Mouse (Mus musculus): ENCODE data around the gene Kcnd3. TPM values are rescaled to one million over a fixed set of nuclear protein-coding genes. Genes with fewer than 3 reads are reported as not detected.
"Not testable (repeated sequence)": the region's sequence is repeated elsewhere in the genome, so short reads cannot be mapped to it uniquely, and the experiment has no call there.

The Kcnd3 gene
- polyA plus RNA-seq, 1 experiment from 2014 or later = 0.37 TPM

DNA sequence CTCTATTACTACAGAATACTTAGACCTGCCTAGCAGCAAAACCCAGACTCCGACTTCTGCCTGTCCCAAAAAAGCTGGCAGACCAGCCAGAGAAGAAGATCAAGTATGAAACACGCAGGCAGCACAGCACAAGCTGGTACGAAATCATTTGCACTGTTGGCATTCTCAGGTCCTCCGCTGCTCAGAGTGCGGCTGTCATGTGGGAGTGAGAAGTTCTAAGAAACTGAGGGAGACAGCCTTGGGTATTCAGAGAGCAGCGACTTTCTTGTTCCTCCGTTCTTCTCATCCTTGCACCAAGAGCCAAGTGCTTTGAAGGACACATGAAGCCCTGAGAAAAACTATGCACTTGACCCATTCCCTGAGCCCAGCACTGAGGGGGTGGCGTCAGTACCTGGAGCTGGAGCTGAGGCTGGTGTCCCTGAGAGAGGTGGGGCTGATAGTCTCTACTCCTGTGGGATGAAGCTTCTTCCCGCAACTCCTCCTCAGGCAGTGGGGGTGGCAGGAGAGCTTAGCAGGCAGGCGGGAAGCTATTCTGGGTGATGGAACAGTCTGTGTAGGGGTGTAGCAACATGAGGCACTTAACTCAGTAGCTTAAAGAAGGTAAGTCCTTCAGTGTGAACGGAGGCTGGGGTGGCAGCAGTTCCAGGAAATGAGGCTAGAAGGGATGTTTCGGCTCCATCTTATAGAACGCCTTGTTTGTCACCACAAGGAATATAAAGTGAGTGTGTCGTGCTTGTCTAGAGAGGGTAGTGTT is 241.4 kb downstream of the Kcnd3 start:
- WGBS = 70% methylated on average over 14 of the region's 14 CpGs
- Histone ChIP-seq H3K9ac (ENCODE audit: low read depth, low read length) (no peak overlapping the region), H3K9me3 (ENCODE audit: control insufficient read depth, low read length) (no peaks in the 10 kb centered on the region), H3K4me1 (replicated peaks; ENCODE audit: control insufficient read depth, insufficient read depth, low read length) (peaks cover 8% of the 10 kb centered on the region), H3K27ac (ENCODE audit: low read depth, low read length) (no peak overlapping the region), H3K4me2 (no peak overlapping the region), H3K4me3 (ENCODE audit: low read depth, low read length) (no peak overlapping the region), H3K27me3 (replicated peaks; ENCODE audit: control insufficient read depth, insufficient read depth, low read length) (peaks cover 28% of the 10 kb centered on the region), H3K36me3 (ENCODE audit: control insufficient read depth, insufficient read depth, low read length) (no peaks in the 10 kb centered on the region)
- no peak for ATAC-seq (replicated peaks; ENCODE audit: low FRiP score)
- peak; percentile 28 for DNase-seq (ENCODE audit: low spot score)

DNA sequence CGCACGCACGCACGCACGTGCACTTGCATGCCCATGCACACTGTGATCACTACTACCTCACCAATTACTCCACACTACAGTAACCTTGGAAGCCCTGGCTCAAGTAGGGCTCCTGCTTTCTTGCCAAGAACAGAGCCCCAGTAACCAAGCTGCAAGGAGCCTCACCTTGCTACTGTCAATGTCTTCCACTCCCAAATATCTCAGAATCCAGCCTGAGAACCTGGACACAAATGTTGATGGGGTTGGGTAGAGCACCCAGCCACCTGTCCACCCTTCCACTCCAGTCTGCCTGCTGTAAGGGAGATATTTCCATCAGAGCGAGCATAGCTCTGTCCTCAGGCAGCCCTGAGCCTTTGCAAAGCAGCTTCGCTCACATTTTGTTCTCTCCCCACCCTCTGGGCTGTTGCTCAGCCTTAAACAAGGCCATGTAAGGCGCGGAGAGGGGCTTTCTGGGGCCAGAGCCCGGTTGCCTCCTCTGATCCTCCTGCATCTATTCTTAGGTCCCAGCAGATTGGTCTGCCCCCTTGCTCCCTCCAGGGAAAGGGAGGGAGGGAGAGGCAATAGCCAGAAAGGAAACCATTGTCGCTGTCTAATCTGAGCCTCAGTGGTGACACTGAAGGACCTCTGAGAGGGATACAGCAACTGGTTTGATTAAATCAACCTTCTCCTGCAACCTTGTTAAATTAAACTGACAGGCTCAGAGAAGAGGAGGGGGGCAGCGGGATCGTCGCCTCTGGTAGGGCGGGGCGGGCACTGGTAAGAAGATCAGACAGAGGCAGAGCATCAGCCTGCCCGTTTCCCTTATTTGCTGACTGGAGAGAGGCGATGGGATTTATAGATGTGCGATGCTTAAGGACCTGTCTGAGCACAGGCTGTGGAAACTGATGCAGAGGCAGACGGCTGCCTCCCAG is 243.6 kb downstream of the Kcnd3 start:
- Histone ChIP-seq H3K4me3 (ENCODE audit: low read depth, low read length) (no peak overlapping the region), H3K9ac (ENCODE audit: low read depth, low read length) (no peak overlapping the region), H3K27me3 (replicated peaks; ENCODE audit: control insufficient read depth, insufficient read depth, low read length) (peaks cover 28% of the 10 kb centered on the region)

DNA sequence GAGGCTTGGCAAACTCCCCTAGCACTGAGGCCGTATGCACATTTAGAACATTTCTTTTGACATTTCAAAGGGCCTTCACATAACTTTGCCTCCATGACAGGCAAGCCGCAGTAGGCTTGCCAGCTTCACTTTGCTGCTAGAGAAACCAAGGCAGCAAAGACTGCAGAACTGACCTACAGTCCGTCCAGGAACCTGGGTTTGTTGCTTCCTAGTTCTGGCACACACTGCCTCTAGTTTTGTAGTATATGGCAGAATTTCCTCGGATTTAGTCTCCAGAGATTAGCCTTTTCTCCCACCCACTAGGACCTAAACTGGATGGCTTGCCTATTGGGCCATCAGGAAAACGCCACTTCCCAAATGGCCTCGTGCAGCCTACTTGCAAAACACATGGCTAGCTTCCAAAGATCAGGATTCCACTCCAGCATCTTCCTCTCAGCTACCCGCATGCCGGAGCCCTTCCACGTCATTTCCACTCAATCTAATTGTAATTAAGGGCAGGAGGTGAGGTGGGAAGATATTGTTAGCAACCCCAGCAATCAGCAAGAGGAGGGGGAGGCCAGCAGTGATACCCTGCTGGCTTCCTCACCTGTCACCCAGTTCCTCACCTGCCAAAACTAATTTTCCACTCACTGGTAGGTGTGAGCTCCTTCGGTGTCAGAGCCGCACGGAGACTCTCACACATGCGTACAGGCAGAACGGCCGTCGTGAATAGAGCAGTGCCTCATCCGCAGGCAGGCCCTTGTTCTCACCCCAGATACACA is 244.4 kb downstream of the Kcnd3 start:
- Histone ChIP-seq H3K4me3 (ENCODE audit: low read depth, low read length) (no peak overlapping the region), H3K4me2 (no peak overlapping the region), H3K9me3 (ENCODE audit: control insufficient read depth, low read length) (no peaks in the 10 kb centered on the region), H3K27ac (ENCODE audit: low read depth, low read length) (no peak overlapping the region), H3K9ac (ENCODE audit: low read depth, low read length) (no peak overlapping the region), H3K4me1 (replicated peaks; ENCODE audit: control insufficient read depth, insufficient read depth, low read length) (peaks cover 30% of the 10 kb centered on the region), H3K36me3 (ENCODE audit: control insufficient read depth, insufficient read depth, low read length) (no peaks in the 10 kb centered on the region), H3K27me3 (replicated peaks; ENCODE audit: control insufficient read depth, insufficient read depth, low read length) (peaks cover 26% of the 10 kb centered on the region)
- WGBS = 72% methylated on average over 17 of the region's 17 CpGs
- peak; percentile 26 for DNase-seq (ENCODE audit: low spot score)
- ATAC-seq (replicated peaks; ENCODE audit: low FRiP score) = no peak

More for the DNA sequence above, 243.6 kb downstream of the Kcnd3 start:
- no peaks in the 10 kb centered on the region for H3K36me3 ChIP-seq (ENCODE audit: control insufficient read depth, insufficient read depth, low read length)
- H3K27ac ChIP-seq (ENCODE audit: low read depth, low read length) = no peak overlapping the region
- ATAC-seq (replicated peaks; ENCODE audit: low FRiP score) (no peak), DNase-seq (ENCODE audit: low spot score) (peak; percentile 31)
- no peaks in the 10 kb centered on the region for H3K9me3 ChIP-seq (ENCODE audit: control insufficient read depth, low read length)
- peak overlapping the region; percentile 4; the same call in 1 of the 2 replicates for H3K4me2 ChIP-seq
- WGBS = 42% methylated on average over 20 of the region's 20 CpGs
- peaks cover 26% of the 10 kb centered on the region for H3K4me1 ChIP-seq (replicated peaks; ENCODE audit: control insufficient read depth, insufficient read depth, low read length)

DNA sequence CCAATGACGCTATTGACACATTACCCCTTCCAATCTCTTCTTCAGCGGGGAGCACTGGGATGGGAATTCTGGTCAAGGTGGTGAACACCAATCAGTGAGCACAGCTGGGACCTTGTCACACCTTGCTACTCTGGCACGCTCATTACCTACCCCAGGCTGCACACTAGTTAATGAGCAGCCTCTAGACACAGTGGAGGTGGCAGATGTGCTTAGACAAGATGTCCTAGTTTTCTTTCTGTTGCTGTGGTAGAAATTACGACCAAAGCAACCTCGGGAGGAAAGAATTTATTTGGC is 245.0 kb downstream of the Kcnd3 start:
- Histone ChIP-seq H3K9ac (ENCODE audit: low read depth, low read length) (no peak overlapping the region), H3K36me3 (ENCODE audit: control insufficient read depth, insufficient read depth, low read length) (no peaks in the 10 kb centered on the region), H3K9me3 (ENCODE audit: control insufficient read depth, low read length) (no peaks in the 10 kb centered on the region), H3K27me3 (replicated peaks; ENCODE audit: control insufficient read depth, insufficient read depth, low read length) (peaks cover 26% of the 10 kb centered on the region), H3K4me1 (replicated peaks; ENCODE audit: control insufficient read depth, insufficient read depth, low read length) (peaks cover 35% of the 10 kb centered on the region), H3K4me2 (no peak overlapping the region), H3K4me3 (ENCODE audit: low read depth, low read length) (no peak overlapping the region), H3K27ac (ENCODE audit: low read depth, low read length) (no peak overlapping the region)
- ATAC-seq (replicated peaks; ENCODE audit: low FRiP score) (no peak), DNase-seq (ENCODE audit: low spot score) (no peak)
- 77% methylated on average over 5 of the region's 5 CpGs for WGBS

DNA sequence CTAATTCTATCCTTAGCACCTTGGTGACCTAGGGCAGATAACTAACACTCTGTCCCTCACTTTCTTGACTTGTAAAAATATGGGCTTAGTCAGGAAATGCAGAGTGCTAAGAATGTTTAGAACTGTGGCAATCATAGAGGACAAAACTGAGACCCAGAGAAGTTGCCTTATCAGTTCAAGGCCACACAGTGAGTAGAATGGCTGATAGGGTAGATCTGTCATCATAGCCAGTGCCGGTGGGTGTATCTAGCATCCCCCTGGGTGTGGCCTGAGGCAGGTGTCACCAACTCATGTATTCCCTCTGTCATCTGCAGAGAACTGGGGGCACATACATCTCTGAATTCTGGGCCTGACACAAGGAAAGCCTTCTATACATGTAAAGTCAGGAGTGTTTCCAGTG is 246.2 kb downstream of the Kcnd3 start:
- Histone ChIP-seq H3K9me3 (ENCODE audit: control insufficient read depth, low read length) (no peaks in the 10 kb centered on the region), H3K36me3 (ENCODE audit: control insufficient read depth, insufficient read depth, low read length) (no peaks in the 10 kb centered on the region), H3K4me1 (replicated peaks; ENCODE audit: control insufficient read depth, insufficient read depth, low read length) (peaks cover 43% of the 10 kb centered on the region), H3K9ac (ENCODE audit: low read depth, low read length) (no peak overlapping the region), H3K4me2 (peak overlapping the region; percentile 29), H3K27ac (ENCODE audit: low read depth, low read length) (peak overlapping the region; percentile 70; the same call in 1 of the 2 replicates), H3K27me3 (replicated peaks; ENCODE audit: control insufficient read depth, insufficient read depth, low read length) (peaks cover 24% of the 10 kb centered on the region), H3K4me3 (ENCODE audit: low read depth, low read length) (no peak overlapping the region)
- peak; percentile 30 for DNase-seq (ENCODE audit: low spot score)
- WGBS = 18% methylated on average over 1 of the region's 1 CpGs
- peak; percentile 67 for ATAC-seq (replicated peaks; ENCODE audit: low FRiP score)

DNA sequence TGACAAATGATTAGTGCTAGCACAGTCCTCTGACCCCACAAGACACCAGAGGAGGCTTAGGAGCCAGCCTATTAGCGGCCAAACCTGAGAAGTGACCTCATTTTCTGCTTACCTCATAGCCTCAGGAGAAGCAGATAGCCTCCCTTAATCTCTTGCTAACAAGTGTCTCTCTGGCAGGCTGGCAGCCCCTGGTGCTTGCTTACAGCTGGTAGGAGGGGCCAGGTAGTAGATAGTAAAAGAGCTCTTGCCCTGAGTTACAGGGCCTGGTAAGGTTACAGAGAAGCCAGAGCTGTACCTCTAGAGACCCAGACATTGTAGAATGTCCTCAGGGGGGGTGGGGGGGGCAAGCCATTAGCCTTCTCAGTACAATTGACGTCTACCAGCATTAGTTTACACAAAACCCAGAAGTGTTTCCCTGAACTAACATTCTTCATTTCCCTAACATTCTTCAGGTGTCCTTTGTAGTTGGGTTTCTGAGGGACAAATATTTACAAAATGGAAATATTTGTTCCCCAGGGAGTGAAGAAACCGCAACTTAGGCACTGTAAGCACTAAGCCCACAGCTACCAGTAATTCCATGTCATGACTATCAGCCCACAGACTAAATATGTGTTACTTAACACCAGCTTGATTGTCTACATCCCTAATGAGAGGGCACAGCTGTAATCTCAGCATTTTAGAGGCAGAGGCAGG is 247.3 kb downstream of the Kcnd3 start:
- H3K9ac ChIP-seq (ENCODE audit: low read depth, low read length) = 0 out of 2 replicates have a peak overlapping the region, but pooled peaks have one; percentile 8
- ATAC-seq (replicated peaks; ENCODE audit: low FRiP score) (peak; percentile 87), DNase-seq (ENCODE audit: low spot score) (no peak)
- H3K4me3 ChIP-seq (ENCODE audit: low read depth, low read length) = no peak overlapping the region
- H3K36me3 ChIP-seq (ENCODE audit: control insufficient read depth, insufficient read depth, low read length) = no peaks in the 10 kb centered on the region
- H3K27me3 ChIP-seq (replicated peaks; ENCODE audit: control insufficient read depth, insufficient read depth, low read length) = peaks cover 14% of the 10 kb centered on the region
- H3K9me3 ChIP-seq (ENCODE audit: control insufficient read depth, low read length) = no peaks in the 10 kb centered on the region
- 43% methylated on average over 3 of the region's 3 CpGs for WGBS
- H3K4me1 ChIP-seq (replicated peaks; ENCODE audit: control insufficient read depth, insufficient read depth, low read length) = peaks cover 51% of the 10 kb centered on the region
- H3K4me2 ChIP-seq = no peak overlapping the region
- peak overlapping the region; percentile 70 for H3K27ac ChIP-seq (ENCODE audit: low read depth, low read length)

DNA sequence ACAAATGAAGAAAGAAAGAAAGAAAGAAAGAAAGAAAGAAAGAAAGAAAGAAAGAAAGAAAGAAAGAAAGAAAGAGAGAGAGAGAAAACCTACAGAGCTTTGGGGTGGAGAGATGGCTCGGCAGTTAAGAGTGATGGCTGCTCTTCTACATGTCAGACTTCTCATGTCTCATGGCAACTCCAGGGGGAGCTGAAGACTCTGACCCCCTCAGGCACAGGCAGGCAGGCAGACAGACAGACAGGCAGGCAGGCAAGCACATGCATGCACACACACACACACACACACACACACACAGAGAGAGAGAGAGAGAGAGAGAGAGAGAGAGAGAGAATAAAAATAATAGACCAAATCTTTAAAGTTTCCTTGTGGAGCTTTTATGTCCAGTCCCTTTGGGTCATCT is 248.7 kb downstream of the Kcnd3 start:
- Histone ChIP-seq H3K4me1 (replicated peaks; ENCODE audit: control insufficient read depth, insufficient read depth, low read length) (peaks cover 52% of the 10 kb centered on the region), H3K4me2 (peak overlapping the region; percentile 52), H3K4me3 (ENCODE audit: low read depth, low read length) (peak overlapping the region; percentile 25), H3K9ac (ENCODE audit: low read depth, low read length) (peak overlapping the region; percentile 26), H3K27me3 (replicated peaks; ENCODE audit: control insufficient read depth, insufficient read depth, low read length) (peaks cover 17% of the 10 kb centered on the region), H3K27ac (ENCODE audit: low read depth, low read length) (0 out of 2 replicates have a peak overlapping the region, but pooled peaks have one; percentile 34)
- peak; percentile 18 for DNase-seq (ENCODE audit: low spot score)
- ATAC-seq (replicated peaks; ENCODE audit: low FRiP score); H3K9me3 ChIP-seq (ENCODE audit: control insufficient read depth, low read length); H3K36me3 ChIP-seq (ENCODE audit: control insufficient read depth, insufficient read depth, low read length): not testable (repeated sequence)
- 25% methylated on average over 1 of the region's 1 CpGs for WGBS

DNA sequence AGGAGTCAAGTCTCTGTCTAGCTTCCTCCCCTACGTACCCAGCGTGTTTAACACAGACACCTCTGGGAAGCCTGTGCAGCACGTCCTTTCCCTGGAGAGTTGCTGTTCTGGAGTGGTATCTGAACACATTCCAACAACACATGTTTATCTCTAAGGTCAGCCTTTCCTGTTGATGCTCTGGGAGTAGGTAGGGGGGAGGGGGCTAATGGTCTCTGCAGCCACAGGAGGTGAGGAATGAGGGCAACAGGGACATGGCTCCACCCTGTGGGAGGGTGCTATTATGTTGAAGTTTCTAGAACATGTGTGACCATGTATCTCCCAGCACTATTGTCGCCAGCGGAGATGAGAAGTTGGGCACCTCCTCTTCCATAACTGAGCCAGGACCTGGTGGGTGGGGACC is 249.3 kb downstream of the Kcnd3 start:
- Histone ChIP-seq H3K36me3 (ENCODE audit: control insufficient read depth, insufficient read depth, low read length) (no peaks in the 10 kb centered on the region), H3K4me1 (replicated peaks; ENCODE audit: control insufficient read depth, insufficient read depth, low read length) (peaks cover 52% of the 10 kb centered on the region), H3K27me3 (replicated peaks; ENCODE audit: control insufficient read depth, insufficient read depth, low read length) (peaks cover 14% of the 10 kb centered on the region), H3K4me2 (peak overlapping the region; percentile 52), H3K9me3 (ENCODE audit: control insufficient read depth, low read length) (no peaks in the 10 kb centered on the region), H3K4me3 (ENCODE audit: low read depth, low read length) (peak overlapping the region; percentile 25), H3K9ac (ENCODE audit: low read depth, low read length) (peak overlapping the region; percentile 26), H3K27ac (ENCODE audit: low read depth, low read length) (0 out of 2 replicates have a peak overlapping the region, but pooled peaks have one; percentile 34)
- 28% methylated on average over 5 of the region's 5 CpGs for WGBS
- DNase-seq (ENCODE audit: low spot score) (peak; percentile 38), ATAC-seq (replicated peaks; ENCODE audit: low FRiP score) (peak; percentile 34)

Data from liver, embryonic 11.5 days (tissue).